9 mouse cellular contexts compared by ENCODE assay signal in genomic region chrX:161385791-161386190, GRCm38 (mm10).
A peak's percentile ranks its signal among the peaks of the same experiment; 100 is the strongest.
DNase-seq lines count a peak whose midpoint lies in the region; ATAC-seq lines count a peak whose summit lies in the region.
"Had no signal": no experiment of that assay in that cellular context is flagged by ENCODE, and none has a peak within 500 bp of the region (broad histone marks: within the 10 kb centered on the region; RNA-seq: fewer than 3 reads in every experiment).

No protein-coding gene starts in this region.

- no peaks in the 10 kb centered on the region; the same call in 1 of the 2 replicates for H3K27me3 ChIP-seq in neural tube, embryonic 15.5 days (replicated peaks)
- H3K27me3 ChIP-seq: neural tube, embryonic 12.5 days had no signal

- no peak overlapping the region for H3K9ac ChIP-seq in neural tube, embryonic 15.5 days (replicated peaks)
- H3K9ac ChIP-seq: neural tube, embryonic 12.5 days had no signal

- no peaks in the 10 kb centered on the region for H3K9me3 ChIP-seq in neural tube, embryonic 15.5 days (replicated peaks)
- H3K9me3 ChIP-seq: neural tube, embryonic 12.5 days had no signal

- WGBS in neural tube, embryonic 15.5 days = 45% methylated on average over 8 of the region's 8 CpGs

- no peaks in the 10 kb centered on the region for H3K36me3 ChIP-seq in neural tube, embryonic 15.5 days
- H3K36me3 ChIP-seq: neural tube, embryonic 12.5 days had no signal

- no peaks in the 10 kb centered on the region for H3K4me1 ChIP-seq in neural tube, embryonic 15.5 days
- H3K4me1 ChIP-seq: neural tube, embryonic 12.5 days had no signal

- no peak for ATAC-seq in neural tube, embryonic 15.5 days (ENCODE audit: low FRiP score)

- no peak overlapping the region for H3K27ac ChIP-seq in neural tube, embryonic 15.5 days (replicated peaks)
- H3K27ac ChIP-seq: neural tube, embryonic 12.5 days had no signal

- DNase-seq in frontal cortex, postnatal 25 days (ENCODE audit: low spot score in 2 of 2) = peak; percentile 6 to 30
- DNase-seq in frontal cortex, postnatal 10 days (ENCODE audit: low spot score in 2 of 2) = no peak
- DNase-seq in neural tube, embryonic 10.5 days (ENCODE audit: extremely low spot score, low spot score) = peak; percentile 56
- DNase-seq in adrenal gland, postnatal 25 days = peak; percentile 46
- peak; percentile 14 for DNase-seq in forelimb bud, embryonic 11.5 days (ENCODE audit: low read depth, low spot score)
- DNase-seq in lung, postnatal 14 days = peak; percentile 28
- no peak for DNase-seq in MN1 (ENCODE audit: low spot score)

- no peak overlapping the region for H3K4me3 ChIP-seq in neural tube, embryonic 15.5 days (replicated peaks)
- H3K4me3 ChIP-seq: neural tube, embryonic 12.5 days had no signal

- no peak overlapping the region for H3K4me2 ChIP-seq in neural tube, embryonic 15.5 days
- H3K4me2 ChIP-seq: neural tube, embryonic 12.5 days had no signal

Comparison
In these comparisons a context has a peak if more than half of its experiments do, and no peak if none do; other contexts are left out.
1. DNase-seq: peak in frontal cortex, postnatal 25 days (2 of 2), neural tube, embryonic 10.5 days (single experiment), adrenal gland, postnatal 25 days (single experiment), forelimb bud, embryonic 11.5 days (single experiment) and lung, postnatal 14 days (single experiment); none in frontal cortex, postnatal 10 days (0 of 2) and MN1 (single experiment).